Mouse (Mus musculus) urinary bladder, adult 2 months (tissue): ENCODE measurements around the gene Klhl25. TPM values are rescaled to one million over a fixed set of nuclear protein-coding genes. Genes with fewer than 3 reads are reported as not detected.
A peak's percentile ranks its signal among the peaks of the same experiment; 100 is the strongest.
"Not testable (repeated sequence)": the region's sequence is repeated elsewhere in the genome, so short reads cannot be mapped to it uniquely, and the experiment has no call there.

Experiments
- DNase-seq: peaks from one replicate; pipeline ENCODE4 v3.0.0; 2022; ENCODE audit warnings: low spot score
- polyA plus RNA-seq: library from polyadenylated mRNA; depleted of rRNA; stranded (reverse); fragments of >200 nt; gene quantifications from 2 replicates; pipeline ENCODE4 v1.2.3, GENCODE M21; 2012

The Klhl25 gene
- polyA plus RNA-seq, 1 experiment: 14.9 TPM

DNA sequence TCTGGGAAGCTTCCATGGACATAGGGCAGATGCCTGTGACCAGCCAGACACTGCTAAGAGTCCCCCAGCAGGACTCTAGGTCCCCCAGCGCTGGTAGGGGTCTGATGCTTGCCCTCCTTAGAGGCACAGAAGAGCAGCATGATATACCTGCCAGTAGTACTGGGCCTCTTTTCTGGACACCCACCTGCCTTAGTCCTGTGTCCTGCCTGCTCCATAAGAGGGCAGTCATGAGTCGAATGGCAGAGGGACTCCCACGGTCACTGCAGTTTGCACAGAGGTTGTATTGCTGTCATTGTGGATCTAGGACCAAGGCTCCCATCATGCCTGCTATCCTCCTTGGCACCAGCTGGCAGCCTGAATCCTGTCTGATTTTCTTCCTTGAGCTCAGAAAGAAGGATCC, 25.1 kb downstream of the Klhl25 start:
- no peak for DNase-seq

DNA sequence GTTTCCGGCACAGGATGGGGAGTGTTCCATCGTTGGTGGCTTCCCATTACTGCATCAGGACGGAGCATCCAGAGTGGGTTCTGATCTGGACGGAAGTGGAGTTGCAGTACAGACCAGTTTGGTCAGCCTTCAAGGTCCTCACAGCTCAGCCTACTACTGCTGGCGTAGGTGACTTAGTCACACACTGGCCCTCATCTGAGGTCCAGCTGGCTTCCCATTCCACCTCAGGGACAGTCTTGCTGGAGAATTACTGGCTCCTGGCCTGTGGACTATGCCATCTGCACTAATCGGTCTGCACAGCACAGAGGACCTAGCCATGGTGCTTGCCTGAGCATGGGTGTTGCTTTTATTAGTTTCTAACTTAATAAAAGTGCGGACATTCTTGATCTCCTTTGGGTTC, 25.6 kb downstream of the Klhl25 start:
- DNase-seq: no peak

DNA sequence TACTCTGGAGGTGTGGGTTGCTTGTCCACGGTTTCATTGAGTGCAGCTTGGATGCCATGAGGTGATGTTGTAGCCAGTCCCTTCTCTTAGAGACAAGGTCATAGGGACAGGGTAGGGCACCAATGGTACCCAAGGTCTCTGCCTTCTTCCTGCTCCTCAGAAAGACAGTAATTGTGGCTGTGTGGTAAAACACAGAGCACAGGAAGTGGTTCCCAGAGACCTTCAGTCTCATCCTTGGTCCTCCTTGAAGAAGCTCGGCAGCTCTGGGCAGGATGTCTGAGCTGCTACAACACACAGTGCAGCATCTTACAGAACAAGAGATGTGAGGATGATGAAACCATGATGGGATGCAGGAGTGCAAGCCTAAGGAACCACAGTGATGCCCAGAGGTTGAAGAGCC, 31.3 kb downstream of the Klhl25 start:
- DNase-seq: not testable (repeated sequence)

DNA sequence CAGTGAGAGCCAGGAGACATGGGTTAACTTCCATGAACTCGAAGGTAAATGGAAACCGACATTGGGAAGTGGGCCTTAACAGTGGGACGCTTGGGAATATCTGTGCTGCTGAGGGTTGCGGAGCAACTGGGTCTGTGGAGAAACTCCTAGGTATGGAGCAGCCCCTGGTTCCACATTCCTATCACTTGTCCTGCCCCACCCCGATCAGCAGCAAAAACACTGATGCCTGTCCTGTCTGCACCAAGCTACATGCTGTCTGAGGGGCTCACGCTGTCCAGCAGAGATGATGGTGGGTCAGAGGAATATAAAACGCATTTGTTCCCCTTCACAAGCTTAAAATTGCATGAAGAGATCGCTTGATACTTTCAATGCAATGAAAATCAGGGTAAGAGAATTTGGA, 32.1 kb downstream of the Klhl25 start:
- DNase-seq: no peak

DNA sequence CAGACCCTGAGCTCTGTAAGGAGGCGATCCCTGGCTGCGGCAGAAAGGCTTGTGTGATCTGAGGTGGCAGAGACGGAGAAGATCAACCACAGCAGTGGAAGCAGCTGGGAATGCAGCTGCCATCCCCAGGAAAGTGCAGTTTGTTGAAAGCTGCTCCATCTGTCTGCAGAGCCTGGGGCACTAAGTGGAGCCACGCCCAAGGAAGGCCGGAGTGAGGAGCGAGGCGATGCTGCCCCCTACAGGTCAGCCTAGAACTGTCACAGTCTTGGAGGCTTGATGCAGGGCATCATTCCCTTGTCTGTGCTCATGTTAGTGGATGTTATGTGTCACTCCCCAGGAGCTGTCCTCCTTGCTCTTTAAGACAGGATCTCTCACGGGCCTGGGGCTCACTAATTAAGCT, 32.5 kb downstream of the Klhl25 start:
- peak; percentile 72 for DNase-seq

DNA sequence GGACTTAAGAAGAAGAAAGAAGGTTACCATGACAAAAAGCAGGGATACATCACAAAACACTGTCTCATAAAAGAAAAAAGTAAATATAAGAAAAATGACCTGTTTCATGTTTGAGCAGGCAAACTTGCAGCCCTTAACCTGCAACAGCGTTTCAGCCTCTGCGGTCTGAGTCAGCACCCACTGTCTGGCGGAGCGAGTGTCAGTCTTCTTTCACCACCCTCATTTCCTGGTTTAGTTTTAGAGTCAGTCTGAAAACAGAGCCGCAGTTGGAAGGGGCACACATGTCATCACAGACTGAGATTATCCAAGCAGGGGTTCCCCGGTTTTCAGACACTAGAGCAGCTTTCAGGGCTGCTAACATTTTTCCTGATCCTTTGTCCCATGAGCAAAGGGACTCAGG, 33.3 kb downstream of the Klhl25 start:
- DNase-seq: no peak

DNA sequence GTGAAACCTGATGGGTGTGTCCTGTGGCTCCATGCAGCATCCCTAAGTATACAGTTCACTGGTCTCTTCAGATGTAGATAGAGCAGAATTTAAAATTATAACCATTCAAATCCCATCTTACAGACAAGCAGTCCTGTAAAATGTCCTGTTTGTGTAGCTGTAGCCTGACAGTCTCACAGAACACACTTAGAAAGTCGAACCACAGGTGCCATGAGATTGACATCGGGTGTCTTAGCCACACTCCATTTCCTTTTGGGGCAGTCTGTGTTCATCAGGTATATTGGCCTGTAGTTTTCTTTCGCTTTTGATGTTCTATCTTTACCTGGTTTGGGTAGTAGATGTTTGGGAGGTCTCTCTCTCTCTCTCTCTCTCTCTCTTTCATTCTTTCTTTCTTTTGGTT, 33.7 kb downstream of the Klhl25 start:
- no peak for DNase-seq

DNA sequence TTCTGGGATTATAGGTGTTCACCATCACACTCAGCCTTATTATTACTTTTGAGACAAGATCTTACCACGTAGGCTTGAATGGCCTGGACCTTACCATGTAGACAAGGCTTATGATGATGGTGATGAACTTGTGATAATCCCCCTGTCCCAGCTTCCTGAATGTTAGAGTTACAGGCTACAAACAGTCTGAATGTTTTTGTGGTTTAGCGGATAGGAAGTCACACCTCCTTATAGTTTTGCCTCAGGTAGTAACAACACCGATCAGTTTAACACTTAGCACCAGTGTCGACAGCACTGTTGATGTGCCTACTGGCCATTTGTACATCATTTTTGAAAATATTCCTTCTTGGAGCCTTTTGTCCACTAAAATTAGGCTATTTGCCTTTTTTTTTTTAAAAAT, 43.4 kb downstream of the Klhl25 start:
- no peak for DNase-seq

DNA sequence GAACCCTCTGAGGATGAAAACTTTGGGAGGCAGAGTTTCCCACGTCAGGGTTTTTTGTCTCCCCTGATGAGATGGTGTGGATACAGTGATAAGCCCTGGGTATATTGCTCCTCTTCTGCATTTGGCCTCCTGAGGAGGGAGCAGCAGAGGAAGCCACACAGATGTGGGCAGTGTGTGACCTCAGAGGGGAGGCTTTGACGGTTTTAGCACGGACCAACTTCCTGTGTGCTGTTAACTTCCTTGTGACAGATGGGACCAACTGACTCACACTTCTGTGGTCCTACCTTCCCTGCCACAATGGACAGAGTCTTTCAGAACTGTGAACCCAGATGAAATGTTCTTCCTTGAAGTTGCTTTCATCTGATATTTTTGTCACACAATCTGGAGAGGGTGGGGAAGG, 44.6 kb downstream of the Klhl25 start:
- DNase-seq: no peak

DNA sequence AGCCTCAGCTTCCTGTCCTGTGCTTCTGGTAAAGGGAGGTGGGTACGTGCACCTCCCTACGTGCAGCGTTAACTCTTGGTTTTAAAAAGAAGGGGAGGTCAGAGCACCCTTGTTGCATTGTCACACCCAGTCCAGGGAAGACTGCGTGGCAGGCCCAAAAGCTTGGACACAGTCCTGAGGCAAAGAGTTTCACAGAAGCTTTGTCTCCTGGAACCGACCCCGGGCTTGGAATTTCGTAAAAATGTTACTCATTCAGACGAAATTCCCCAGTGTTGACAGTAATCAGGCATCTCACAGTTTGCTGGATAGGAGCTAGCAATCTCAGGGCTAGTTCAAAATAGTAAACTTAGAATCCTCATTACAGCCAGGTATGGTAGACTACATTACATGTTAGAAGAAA, 45.6 kb downstream of the Klhl25 start:
- DNase-seq: no peak

DNA sequence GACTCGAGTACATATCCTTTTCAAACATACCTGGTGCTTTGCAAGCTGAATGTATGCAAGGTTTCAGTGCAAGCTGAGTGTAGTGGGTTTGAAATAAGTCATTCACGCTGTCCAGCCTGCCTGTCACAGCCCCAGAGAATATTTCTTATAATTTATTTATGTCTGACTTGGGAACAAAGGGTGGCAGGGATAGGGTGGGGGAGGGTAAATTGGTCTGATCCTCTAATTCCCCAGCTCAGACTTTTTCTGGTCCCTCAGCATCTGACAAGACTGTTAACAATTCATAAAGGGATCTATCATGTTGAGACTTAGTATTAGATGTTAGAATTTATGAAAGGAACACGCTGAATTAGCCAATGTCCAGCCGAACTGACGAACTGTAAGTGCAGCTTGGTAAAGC, 48.9 kb downstream of the Klhl25 start:
- no peak for DNase-seq

DNA sequence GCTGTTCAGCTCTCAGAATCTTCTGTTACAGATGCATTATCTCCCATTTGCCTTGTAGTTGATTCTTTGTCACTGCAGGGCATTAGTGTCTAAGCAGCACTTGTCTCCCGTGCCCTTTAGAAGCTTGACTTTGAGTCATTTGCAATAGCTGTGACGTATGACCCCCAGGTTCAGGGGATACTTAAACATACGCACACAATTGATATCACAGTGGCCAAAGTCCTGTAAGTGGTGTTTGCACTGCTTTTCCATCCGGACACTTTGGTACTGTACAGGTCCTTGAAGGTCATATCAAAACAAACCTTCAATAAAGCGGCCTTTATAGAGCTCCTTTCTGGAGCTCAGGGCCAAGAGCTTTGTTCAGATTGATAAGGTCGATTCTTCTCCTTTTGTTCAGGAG, 51.0 kb downstream of the Klhl25 start:
- DNase-seq: no peak

DNA sequence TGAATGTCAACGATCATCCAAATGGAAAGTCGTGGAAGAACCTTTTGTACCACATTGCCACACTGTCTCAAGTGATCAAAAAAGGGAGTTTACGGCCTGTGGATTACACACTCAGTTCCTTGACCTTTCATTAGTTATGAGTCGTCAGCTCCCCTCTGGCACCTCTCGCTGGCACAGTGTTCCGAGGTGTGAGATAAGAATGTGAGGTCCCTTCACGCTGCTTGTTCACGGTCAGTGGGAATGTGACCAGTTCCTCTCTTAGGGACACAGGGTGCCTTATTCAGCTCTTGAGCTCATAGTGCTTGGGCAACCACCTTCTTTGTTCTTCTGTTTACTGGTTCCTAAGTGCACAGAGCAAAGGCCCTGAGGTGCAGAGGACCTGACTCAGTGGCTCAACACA, 51.4 kb downstream of the Klhl25 start:
- no peak for DNase-seq

DNA sequence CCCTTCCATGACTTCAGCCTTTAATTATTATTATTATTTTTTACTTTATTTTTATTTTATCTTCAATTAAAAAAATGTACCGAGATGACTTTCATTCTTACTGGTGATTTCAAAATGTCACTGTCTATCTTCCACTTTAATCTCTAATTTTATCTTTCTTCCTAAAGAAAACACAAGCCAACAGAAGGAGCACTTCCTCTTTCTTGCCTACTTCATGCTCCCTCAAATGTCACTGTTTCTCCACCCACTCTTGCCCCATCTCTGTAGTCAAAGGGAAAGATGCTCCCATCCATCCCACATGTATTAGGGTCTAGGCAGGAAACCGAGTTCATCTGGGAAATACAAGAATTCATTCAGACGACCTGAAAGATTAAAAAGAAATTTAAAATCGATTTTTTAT, 51.8 kb downstream of the Klhl25 start:
- no peak for DNase-seq

DNA sequence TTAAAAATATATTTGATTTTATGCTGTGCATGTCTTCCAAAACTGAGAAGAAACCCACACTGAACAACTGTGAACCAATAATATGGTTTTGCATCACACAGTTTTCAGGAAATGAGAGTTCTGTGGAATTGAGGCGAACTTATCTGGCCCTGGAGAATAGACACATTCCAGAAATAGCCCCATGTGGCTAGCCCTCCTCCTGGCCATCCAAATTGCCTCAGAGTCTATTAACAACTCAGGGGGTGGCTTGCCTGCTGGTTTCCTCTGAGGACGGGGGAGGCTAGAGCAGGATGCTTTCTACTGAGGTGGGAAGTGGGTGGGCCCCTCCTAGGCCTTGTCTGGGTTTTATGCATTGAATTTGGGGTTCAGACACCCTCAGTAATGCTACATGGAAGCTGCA, 57.0 kb downstream of the Klhl25 start:
- no peak for DNase-seq

DNA sequence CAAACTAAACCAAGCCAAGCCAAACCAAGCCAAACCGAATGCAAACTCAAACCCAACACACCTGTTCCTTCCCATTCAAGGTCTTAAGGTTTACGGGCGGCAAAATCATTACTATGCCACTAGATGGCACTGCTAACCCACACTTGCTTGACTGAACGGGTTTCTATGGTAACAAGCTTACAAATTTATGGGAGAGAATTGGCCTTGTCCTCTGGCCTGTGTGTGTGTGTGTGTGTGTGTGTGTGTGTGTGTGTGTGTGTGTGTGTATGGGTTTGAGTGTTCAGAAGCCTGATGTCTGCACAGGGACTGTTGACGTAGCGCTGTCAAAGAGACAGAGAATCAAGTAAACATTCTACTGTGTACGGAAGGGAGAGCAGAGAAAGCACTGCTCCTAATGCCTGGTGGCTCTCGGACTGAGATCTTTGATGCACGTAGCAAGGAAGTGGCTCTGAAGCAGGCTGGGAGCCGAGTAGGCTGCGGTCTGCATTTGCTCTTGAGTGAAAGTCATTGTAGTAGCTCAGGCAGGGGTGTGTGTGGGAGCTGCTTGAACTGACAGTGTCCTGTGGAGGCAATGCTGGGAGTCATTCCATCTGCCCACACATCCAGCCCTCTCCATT, 62.0 kb downstream of the Klhl25 start:
- DNase-seq: no peak

DNA sequence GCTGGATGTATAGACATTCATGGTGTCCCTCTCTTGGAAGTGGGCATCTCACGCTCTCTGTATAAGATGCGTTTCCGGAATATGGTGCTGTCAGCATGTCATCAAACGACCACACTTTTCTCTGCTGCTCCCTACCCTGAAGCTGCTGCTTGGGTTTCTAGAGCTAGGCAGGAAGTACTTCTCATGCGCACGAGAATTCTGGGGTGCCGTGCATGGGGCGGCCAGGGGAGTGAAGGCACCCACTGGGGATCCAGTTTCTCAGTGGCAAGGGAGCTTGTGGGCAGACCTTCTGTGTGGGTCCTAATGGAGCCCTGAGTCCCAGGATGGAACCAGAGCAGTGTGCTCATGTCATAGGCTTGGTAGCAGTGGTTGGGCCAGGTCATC, 62.5 kb downstream of the Klhl25 start:
- DNase-seq: no peak

DNA sequence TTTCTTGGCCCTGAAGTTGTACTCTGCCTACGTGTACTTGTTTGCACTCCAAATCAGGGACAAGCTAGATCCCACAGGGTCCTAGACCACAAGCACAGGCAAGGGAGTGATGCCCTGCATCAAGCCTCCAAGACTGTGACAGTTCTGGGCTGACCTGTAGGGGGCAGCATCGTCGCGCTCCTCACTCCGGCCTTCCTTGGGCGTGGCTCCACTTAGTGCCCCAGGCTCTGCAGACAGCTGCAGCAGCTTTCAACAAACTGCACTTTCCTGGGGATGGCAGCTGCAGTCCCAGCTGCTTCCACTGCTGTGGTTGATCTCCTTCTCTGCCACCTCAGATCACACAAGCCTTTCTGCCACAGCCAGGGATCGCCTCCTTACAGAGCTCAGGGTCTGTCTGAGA, 65.8 kb downstream of the Klhl25 start:
- peak; percentile 62 for DNase-seq

DNA sequence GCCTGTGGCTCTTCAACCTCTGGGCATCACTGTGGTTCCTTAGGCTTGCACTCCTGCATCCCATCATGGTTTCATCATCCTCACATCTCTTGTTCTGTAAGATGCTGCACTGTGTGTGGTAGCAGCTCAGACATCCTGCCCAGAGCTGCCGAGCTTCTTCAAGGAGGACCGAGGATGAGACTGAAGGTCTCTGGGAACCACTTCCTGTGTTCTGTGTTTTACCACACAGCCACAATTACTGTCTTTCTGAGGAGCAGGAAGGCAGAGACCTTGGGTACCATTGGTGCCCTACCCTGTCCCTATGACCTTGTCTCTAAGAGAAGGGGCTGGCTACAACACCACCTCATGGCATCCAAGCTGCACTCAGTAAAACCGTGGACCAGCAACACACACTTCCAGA, 67.4 kb downstream of the Klhl25 start:
- not testable (repeated sequence) for DNase-seq

DNA sequence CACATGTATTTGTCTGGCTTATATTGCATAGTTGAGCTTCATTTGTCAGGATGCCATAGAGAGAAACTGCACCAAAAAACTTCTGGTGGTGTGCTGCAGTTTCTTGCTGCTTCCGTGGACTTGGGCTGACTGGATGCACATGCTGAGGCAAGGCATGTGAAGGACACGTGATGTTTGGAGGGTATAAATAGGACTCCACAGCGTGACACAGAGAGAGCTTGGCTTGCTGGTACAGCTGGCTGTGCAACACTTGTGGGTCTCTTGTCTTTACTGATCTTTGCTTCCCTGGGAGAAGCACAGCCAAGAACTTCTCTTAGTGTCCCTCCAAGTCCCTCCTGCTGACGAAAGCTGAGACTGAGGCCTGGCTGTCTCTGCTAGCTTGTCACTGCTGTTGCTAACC, 69.6 kb downstream of the Klhl25 start:
- no peak for DNase-seq

DNA sequence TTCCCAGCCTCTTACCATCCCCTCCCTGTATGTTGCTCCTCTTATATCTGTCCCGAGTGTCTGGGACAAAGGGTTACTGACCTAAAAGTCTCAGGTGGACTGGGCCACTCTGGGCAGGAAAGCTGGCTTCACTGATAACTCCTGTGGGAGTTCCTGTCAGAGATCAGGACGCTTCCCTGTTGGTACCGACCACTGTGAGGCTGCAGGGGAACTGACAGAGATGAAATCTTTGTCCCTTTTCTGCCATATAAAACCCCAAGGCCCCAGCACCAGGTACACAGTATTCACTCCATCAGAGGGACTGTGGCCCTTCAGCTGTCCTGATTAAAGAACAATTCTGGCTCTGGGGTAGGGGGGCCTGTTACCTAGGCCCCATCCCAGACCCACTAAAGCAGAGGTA, 71.6 kb downstream of the Klhl25 start:
- not testable (repeated sequence) for DNase-seq
